Mouse (Mus musculus) right cerebral cortex, adult 2 months (tissue): ENCODE measurements around the gene Pnmt.

Experiments
- DNase-seq, 2 experiments: peaks; one replicate each; pipeline ENCODE4 v3.0.0; 2021 to 2022; ENCODE audit warnings: low spot score in 2 of 2

Pnmt gene

GRCm38 (mm10) chr11:98385638-98386585 is at the start of gene Pnmt:
Gene Pnmt, plus strand, starts transcription at chr11:98386450.
- no peak for DNase-seq

GRCm38 (mm10) chr11:98338507-98338961 is 47.7 kb upstream of the Pnmt start:
- DNase-seq: peak; percentile 80 to 82

DNA sequence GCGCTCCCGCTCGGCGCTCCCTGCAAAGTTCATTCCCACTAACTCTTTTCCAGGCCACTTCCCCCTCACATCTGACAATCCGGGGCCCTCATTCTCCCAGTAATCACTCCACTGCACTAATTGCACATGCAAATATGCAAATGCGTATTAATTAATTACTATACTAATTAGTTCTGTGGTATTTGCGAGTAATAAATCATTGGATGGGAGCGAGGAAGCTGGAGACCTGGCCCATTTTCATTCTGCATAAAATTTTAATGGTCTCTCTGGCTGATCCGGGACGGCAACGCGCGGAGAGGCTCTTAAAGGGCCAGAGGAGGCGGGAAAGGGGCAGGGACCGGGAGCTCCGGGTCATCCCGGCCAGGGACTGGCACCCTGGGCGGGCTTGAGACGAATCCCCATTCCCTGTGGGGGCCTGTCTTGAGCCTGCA is 47.2 kb upstream of the Pnmt start:
- DNase-seq: no peak

GRCm38 (mm10) chr11:98339679-98340287 is 46.5 kb upstream of the Pnmt start:
- no peak for DNase-seq

DNA sequence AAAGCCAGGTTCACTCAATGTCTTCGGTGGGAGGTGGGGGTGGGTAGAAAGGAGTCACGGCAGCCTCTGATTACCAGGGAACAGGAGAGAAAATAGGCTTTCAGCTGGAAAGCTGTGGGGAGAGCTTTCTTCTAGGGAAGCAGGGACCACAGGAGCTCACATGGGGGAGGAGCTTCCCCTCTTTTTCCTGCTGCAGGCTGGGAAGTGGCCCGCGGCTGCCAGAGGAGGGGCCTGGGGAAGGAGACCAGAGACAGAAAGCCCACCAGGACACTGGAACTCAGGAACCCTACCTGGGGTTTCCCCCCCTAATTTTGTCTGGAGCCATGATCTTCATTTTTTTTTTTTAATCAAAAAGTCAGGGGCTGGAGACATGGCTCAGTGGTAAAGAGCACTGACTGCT is 45.7 kb upstream of the Pnmt start:
- DNase-seq: no peak

DNA sequence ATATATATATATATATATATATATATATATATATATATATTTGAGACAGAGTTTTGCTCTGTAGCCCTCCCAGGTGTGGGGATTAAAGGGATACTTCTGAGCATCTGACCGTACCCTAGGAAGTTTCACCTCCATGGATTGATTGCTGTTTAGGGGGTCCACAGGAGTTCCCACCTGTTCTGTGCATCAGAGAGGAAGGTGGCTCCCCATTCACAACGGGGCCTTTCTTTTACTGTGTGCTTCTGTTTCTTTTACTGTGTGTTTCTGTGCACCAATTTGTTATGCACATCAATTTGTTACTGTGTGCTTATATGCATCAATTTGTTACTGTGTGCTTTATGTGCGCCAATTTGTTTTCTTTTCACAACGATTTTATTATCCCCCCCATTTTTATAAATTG is 45.1 kb upstream of the Pnmt start:
- no peak for DNase-seq

DNA sequence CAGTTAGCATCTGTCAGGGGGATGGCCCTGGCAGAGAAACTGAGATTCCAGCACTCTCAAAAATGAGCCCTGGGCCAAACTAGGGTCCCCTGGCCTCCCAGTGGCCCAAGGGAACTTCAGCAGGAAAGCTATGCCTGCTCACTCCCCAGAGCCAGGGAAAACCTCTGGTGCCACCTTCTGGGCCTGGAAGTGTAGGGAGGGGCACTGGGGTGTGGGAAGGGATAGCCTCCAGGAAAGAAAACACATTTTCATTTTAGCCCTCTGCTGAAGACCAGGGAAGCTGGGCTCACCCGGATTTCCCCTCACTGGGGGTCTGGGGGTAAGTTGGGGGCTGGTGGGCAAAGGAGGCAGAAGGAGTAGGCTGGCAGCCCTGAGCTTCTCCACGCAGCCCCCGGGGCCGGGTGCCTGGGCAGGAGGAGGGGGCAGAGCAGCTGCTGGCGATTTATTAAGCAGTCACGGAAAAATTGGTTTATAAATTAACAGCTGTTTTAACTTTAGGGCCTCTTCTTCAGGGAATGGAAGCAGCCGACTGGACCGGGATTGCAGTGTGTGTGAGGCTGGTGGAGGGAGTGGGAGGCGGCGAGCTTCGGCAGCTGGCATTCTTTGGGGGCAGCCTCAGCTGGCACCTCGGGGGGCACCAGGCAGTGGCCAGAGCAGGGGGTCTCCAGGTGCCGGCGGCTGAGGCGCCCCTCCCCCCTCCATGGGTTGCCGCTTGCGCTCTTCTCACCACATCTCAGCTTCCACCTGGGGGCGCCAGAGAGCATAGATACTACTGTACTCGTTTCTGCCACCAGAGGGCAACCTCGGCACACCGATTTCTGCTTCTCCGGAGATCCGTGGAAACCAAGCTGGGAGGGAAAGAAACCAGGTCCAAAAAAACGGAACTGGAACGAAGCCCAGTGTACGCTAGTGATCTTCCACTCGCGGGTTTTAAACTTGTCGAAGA is 44.0 kb upstream of the Pnmt start:
- DNase-seq: peak; percentile 99 to 100

DNA sequence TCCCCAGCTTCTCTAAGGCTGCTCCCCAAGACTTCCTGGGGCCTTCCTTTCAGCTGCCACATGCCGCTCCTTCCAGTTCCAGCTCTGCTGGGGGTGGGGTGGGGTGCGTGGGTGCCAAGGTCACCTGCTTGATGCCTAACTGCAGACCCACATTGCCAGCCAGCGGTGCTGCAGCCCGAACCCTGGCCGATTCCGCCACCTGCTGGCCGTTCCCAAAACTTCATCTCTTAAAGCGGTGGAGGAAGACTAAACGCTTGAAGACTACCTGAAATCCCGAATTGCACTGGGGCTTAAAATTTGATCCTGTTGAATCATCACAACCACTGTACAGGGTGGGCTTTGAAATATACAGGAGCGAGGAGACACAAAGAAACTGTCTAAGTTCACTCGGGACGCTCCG is 41.0 kb upstream of the Pnmt start:
- peak; percentile 88 to 92 for DNase-seq

GRCm38 (mm10) chr11:98346168-98346567 is 40.1 kb upstream of the Pnmt start:
- DNase-seq: peak; percentile 56 to 74

DNA sequence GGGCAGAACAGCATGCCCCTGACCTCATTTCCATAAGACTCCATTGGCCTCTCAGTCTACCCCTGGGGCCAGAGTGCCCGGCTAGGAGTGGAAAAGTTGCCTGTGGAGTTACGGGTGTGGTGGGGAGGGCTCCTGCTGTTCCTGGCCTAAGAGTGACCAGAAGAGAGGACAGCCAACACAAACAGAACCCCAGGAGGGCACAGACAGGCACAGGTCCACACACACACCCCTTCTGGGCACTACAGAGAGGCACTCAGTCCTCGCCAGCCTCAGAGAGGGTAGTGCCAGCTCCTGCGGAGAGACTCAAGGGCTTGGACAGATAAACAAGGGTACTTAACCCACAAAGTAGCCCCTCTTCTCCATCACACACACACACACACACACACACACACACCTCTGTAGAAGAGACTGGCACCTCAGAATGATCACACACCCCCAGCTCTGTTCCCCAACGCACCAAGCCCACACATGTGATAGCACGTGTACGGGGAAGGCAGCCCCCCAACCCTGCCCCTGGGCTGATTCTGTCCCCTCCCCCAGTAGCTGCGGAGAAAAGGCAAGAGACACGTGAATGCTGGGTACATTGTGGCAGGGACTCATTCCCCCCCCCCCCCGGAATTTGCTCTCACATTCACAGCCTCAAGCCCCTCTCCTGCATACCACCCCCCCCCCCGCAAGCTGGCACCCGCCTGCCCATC is 38.7 kb upstream of the Pnmt start:
- no peak for DNase-seq

DNA sequence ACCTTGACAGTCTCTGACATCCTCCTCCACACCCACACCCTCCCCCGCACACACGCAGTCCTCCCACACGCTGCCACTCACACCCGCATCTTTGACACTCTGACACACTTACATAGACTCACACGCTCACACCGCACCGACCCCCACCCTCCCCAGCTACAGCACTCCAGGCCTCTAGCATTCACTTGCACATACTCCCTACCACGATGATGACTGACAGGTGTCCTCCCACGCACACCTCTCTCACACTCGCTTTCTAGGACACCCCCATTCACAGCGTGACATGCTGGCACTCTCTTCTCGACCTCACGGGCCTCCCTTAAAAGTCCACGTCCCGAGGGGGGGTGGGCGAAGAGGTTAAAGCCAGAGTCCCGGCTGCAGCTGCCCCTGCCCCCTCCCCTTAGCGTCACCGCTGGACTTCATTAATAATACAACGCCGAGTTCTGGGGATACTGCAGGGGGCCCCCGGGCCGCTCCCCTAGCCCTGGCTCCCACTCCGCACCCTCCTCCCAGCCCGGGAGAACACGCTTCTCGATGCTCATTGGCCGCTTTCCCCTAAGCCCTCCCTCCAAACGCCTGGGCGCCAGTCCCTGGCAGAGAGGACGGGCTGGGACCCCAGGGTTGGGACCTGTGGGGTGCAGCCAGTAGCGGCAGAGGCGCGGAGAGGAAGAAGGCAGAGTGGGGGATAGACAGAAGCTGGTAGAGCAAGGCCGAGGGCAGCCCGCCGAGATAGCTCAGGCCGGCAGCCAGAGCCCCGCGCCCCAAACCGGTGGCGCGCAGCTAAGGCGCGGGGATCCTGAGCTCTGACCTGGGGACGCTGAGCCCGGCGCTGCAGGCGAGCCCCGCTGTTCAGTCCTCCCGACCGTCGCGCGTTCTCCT is 37.9 kb upstream of the Pnmt start, which contains the start of gene Ppp1r1b:
Gene Ppp1r1b, plus strand, starts transcription at position 322 of the 879 bp plus-strand sequence.
- peak; percentile 77 to 80 for DNase-seq

DNA sequence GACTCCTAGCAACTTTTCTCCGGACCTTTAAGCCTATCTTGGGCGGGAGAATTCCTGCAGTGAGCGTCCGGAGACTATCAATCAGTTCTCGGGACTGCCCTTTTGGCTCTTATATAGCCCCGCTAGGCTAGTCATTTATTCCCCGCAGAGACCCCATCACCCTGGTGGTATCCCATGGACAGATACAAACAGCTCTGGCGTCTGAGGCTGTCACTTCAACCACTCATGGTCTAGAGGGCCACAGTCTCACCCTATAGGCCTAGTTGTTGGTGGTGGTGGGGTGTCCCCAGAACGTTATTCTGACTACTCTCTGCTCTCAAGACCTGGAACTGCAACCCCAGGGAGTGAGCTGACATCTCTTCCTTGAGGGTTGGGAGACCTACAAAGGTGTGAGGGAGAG is 36.9 kb upstream of the Pnmt start:
- no peak for DNase-seq

GRCm38 (mm10) chr11:98352272-98352990 is 33.8 kb upstream of the Pnmt start:
- no peak for DNase-seq

DNA sequence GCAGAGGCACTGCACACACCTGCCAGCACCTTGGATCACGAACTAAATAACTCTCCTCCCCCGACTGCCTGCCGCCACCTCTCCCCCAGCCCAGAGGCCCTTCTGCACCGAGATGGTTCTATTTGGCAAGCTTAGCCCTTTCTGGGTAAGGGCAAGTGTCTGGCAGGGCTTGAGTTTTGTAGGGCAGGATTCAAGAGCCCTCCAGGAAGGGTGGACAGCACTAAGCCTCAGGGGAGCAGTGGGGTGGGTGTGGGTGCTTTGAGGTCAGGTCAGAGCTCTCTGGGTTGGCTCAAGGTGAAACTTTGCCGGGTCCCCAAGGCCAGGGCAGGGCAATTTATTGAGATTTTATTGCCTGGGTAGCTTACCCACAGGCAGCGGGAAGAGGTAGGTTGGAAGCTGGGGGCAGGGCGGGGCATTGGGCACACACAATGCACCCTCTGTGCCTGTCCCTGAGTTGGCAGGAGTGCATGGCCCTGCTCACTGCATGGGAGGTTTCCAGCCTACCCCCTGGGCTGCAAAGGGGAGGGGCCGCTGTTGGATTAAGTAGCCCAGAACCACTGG is 32.5 kb upstream of the Pnmt start:
- DNase-seq: peak in 1 of 2 experiments; percentile 53

DNA sequence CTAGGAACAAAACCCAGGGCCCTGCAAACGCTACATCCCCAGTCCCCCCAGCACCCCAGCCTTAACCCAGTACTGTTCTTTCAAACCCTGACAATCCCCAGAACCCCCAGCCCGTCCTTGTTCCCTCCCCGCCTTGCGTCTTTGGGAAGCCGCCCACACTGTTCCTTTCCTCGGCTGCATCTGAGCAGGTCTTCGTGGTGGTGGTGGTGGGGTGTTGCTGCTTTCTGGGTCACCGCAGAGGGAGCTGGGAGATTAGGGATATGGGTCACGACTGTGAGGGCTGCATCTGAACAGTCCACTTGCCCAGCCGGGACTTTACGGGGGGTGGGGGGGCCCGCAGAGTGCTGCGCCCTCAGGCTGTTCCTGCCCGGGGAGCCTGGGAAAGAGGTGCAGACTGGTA is 31.8 kb upstream of the Pnmt start:
- peak; percentile 58 to 67 for DNase-seq

DNA sequence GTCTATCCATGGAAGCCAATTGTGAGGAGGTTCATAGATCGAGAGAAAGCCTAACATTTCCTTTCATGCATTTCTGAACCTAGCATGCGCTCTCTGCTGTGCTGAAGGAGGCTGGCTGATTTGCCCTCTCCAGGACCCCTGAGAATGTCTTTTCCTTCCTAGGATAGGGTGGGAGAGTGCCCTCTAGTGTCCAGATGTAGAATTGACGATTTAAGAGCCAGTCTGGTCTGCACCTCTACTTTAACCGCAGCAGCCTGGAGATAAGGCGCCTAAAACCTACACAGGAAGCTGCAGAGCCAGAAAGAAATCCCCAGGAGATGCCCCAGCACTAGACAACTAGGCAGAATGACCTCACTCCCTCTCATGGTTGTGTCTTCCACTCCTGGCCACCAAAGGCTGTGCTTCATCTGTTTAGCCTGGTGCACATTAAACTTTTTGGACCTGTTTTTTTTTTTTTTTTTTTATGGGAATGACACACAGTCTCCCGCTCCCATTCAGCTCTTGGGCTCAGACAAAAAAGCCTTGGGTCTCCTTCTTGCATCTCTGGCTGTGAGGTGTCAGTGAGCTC is 30.4 kb upstream of the Pnmt start:
- peak in 1 of 2 experiments; percentile 70 for DNase-seq

- no peak for DNase-seq
These were observed 29.4 kb upstream of the Pnmt start for GRCm38 (mm10) chr11:98356625-98357394.
